Mouse (Mus musculus) granulocyte monocyte progenitor cell, adult 5-6 weeks (primary cell): Measurements from ENCODE around the gene A630076J17Rik. TPM values are rescaled to one million over a fixed set of nuclear protein-coding genes. Genes with fewer than 3 reads are reported as not detected.

Experiments
- ATAC-seq: replicated peaks from 2 replicates; pipeline ENCODE4 v1.8.0; 2016; ENCODE audit warnings: mild to moderate bottlenecking, moderate TSS enrichment, inconsistent platforms; ENCODE audit not compliant: poor library complexity, severe bottlenecking
- total RNA-seq, 2 experiments: library from RNA; stranded (forward) in 1 of 2; stranded (reverse) in 1 of 2; fragments of 200-712, 200-1000 nt in 1 of 2; fragments of >200 nt in 1 of 2; fragmentation: Nextera tagmentation in 1 of 2; gene quantifications; 2 replicates each; pipeline ENCODE4 v1.2.3; 2014 to 2017

A630076J17Rik gene
- total RNA-seq, 2 experiments from 2014 or later: not detected

- peak; percentile 87 for ATAC-seq
Measured at GRCm38 (mm10) chr3:107273820-107274219, 43.4 kb downstream of the A630076J17Rik start.

GRCm38 (mm10) chr3:107275351-107275750, 44.9 kb downstream of the A630076J17Rik start:
- no peak for ATAC-seq

- ATAC-seq: no peak
Measured at GRCm38 (mm10) chr3:107275996-107276395, 45.6 kb downstream of the A630076J17Rik start.

- no peak for ATAC-seq
Measured at GRCm38 (mm10) chr3:107276626-107277025, 46.2 kb downstream of the A630076J17Rik start.

GRCm38 (mm10) chr3:107278479-107279269, 48.3 kb downstream of the A630076J17Rik start, which contains the start of gene Lamtor5:
TSS of gene Lamtor5 (plus strand) at chr3:107278858.
- ATAC-seq: peak; percentile 93

Other genes with a start within 250 kb of the A630076J17Rik start
- gene Kcna3, start 194.4 kb upstream of the A630076J17Rik start, total RNA-seq (2014; fragmentation: Nextera tagmentation): 8.4 and 15.0 TPM in 2 replicates
- 4.4 and 5.1 TPM in 2 replicates for gene Kcna3, start 194.4 kb upstream of the A630076J17Rik start, total RNA-seq (2017)
- not detected in 2 replicates for gene Kcna2, start 129.5 kb upstream of the A630076J17Rik start, total RNA-seq (2014; fragmentation: Nextera tagmentation)
- gene Kcna2, start 129.5 kb upstream of the A630076J17Rik start, total RNA-seq (2017): 0.04 TPM in 1 of 2 replicates, not detected in the other
- not detected in 2 replicates for gene Kcna10, start 47.6 kb upstream of the A630076J17Rik start, total RNA-seq (2014; fragmentation: Nextera tagmentation)
- gene Kcna10, start 47.6 kb upstream of the A630076J17Rik start, total RNA-seq (2017): not detected in 2 replicates
- not detected in 2 replicates for gene Cym, start 8.9 kb upstream of the A630076J17Rik start, total RNA-seq (2014; fragmentation: Nextera tagmentation)
- not detected in 2 replicates for gene Cym, start 8.9 kb upstream of the A630076J17Rik start, total RNA-seq (2017)
- not detected in 2 replicates for gene Prok1, start 9.1 kb downstream of the A630076J17Rik start, total RNA-seq (2014; fragmentation: Nextera tagmentation)
- not detected in 2 replicates for gene Prok1, start 9.1 kb downstream of the A630076J17Rik start, total RNA-seq (2017)
- 125 and 167 TPM in 2 replicates for gene Lamtor5, start 48.2 kb downstream of the A630076J17Rik start, total RNA-seq (2014; fragmentation: Nextera tagmentation)
- 57.3 and 64.8 TPM in 2 replicates for gene Lamtor5, start 48.2 kb downstream of the A630076J17Rik start, total RNA-seq (2017)
- gene Slc16a4, start 60.6 kb downstream of the A630076J17Rik start, total RNA-seq (2014; fragmentation: Nextera tagmentation): not detected in 2 replicates
- gene Slc16a4, start 60.6 kb downstream of the A630076J17Rik start, total RNA-seq (2017): not detected in 2 replicates
- gene Rbm15, start 103.1 kb downstream of the A630076J17Rik start, total RNA-seq (2014; fragmentation: Nextera tagmentation): 46.9 and 51.3 TPM in 2 replicates
- 28.4 and 32.1 TPM in 2 replicates for gene Rbm15, start 103.1 kb downstream of the A630076J17Rik start, total RNA-seq (2017)
- gene Kcnc4, start 228.9 kb downstream of the A630076J17Rik start, total RNA-seq (2014; fragmentation: Nextera tagmentation): not detected in 2 replicates
- gene Kcnc4, start 228.9 kb downstream of the A630076J17Rik start, total RNA-seq (2017): not detected in 2 replicates